In the genomic region with DNA sequence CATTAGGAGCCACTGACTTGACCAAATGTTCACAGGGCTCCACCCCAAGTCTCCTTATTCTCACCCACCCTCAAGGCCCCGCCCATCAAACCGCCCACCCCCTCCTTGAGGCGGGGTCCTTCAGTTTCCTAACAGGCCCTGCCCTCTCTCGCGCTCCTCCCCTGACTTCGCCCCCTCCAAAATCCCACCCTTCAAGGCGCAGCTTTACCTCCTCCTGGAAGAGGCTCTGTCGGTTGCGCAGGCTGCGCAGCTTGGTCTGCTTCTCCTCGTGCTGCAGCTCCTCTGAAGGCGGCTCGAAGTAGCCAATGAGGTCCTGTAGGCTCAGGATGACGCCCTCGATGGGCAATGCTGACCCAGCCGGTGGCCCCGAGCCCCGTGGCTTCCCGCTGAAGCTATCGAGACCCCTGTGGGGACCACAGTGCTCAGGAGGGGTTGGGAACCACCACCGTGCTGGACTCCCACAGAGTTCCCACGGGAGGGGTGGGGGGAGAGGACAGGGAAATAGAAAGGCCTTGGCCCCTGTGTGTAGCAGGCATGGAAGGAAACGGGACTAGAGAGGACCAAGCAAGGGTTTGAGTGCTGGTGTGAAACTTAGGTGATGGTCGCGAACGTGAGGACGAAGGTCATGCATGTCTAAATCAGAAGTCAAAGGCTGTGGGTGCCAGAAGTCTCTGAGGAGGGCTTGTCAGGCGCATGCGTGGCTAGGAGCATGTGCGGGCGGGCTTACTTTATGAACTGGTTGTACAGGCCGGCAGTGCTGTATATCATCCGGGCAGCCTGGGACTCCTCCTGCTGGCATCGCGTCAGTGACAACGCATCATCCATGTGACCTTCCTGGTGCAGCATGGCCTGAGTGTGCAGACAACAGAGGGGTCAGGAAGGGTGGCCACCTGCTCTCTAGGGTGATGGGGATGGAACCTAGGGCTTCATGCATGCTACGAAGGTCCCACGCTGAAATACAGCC, we compare ENCODE assay signal across 9 mouse cellular contexts. TPM values are rescaled to one million over a fixed set of nuclear protein-coding genes. Genes with fewer than 3 reads are reported as not detected.
A peak's percentile ranks its signal among the peaks of the same experiment; 100 is the strongest.
DNase-seq lines count a peak whose midpoint lies in the region; ATAC-seq and TF ChIP-seq lines count a peak whose summit lies in the region.
"Had no signal": no experiment of that assay in that cellular context is flagged by ENCODE, and none has a peak within 500 bp of the region (broad histone marks: within the 10 kb centered on the region; RNA-seq: fewer than 3 reads in every experiment).

No protein-coding gene starts in this region.

- no peak for TF ChIP-seq CTCF in lung, postnatal 0 days (IDR thresholded peaks at IDR 0.05)

- WGBS in embryonic facial prominence, embryonic 13.5 days = 28% methylated on average over 38 of the region's 38 CpGs
- WGBS in lung, postnatal 0 days = 25% methylated on average over 38 of the region's 38 CpGs

- H3K27ac ChIP-seq in embryonic facial prominence, embryonic 13.5 days = no peak overlapping the region; the same call in 1 of the 2 replicates
- no peak overlapping the region for H3K27ac ChIP-seq in lung, postnatal 0 days (ENCODE audit: low read length)

- peak; percentile 30 to 45 for DNase-seq in left cerebral cortex, adult 18-20 months (ENCODE audit: low spot score in 2 of 2)
- DNase-seq in left cerebral cortex, adult 11 months (ENCODE audit: low spot score) = no peak
- peak; percentile 52 to 57 for DNase-seq in heart, postnatal 10 days
- DNase-seq in kidney, postnatal 36 days = peak; percentile 49 to 60
- DNase-seq in lung, postnatal 0 days (ENCODE audit: low spot score) = peak; percentile 22
- peak; percentile 74 to 77 for DNase-seq in right cerebral cortex, postnatal 10 days (ENCODE audit: low spot score in 2 of 2)

- peak overlapping the region; percentile 61 for H3K9ac ChIP-seq in embryonic facial prominence, embryonic 13.5 days
- H3K9ac ChIP-seq in lung, postnatal 0 days (replicated peaks; ENCODE audit: low read depth) = no peak overlapping the region

- no peaks in the 10 kb centered on the region for H3K9me3 ChIP-seq in embryonic facial prominence, embryonic 13.5 days
- H3K9me3 ChIP-seq in lung, postnatal 0 days (ENCODE audit: low read length) = no peaks in the 10 kb centered on the region
- H3K9me3 ChIP-seq: G1E had no signal

- intact Hi-C loops in heart, postnatal 10 days (cut with DNase I) = no loop called here

- no peaks in the 10 kb centered on the region for H3K27me3 ChIP-seq in embryonic facial prominence, embryonic 13.5 days
- no peaks in the 10 kb centered on the region for H3K27me3 ChIP-seq in lung, postnatal 0 days (replicated peaks; ENCODE audit: insufficient read depth, low read length)

- peak overlapping the region; percentile 59 for H3K4me2 ChIP-seq in embryonic facial prominence, embryonic 13.5 days
- peak overlapping the region; percentile 25 for H3K4me2 ChIP-seq in lung, postnatal 0 days (replicated peaks; ENCODE audit: low read depth, low read length)

- ATAC-seq in embryonic facial prominence, embryonic 13.5 days (ENCODE audit: insufficient number of reproducible peaks, insufficient read depth, low FRiP score, low TSS enrichment, low read depth) = peak; percentile 57; the same call in 1 of the 2 replicates
- peak; percentile 58 for ATAC-seq in lung, postnatal 0 days
- no peak for ATAC-seq in erythroblast, adult 5-6 weeks (replicated peaks; ENCODE audit: low FRiP score, poor library complexity, severe bottlenecking)

- H3K4me3 ChIP-seq in embryonic facial prominence, embryonic 13.5 days = peak overlapping the region; percentile 30
- no peak overlapping the region for H3K4me3 ChIP-seq in lung, postnatal 0 days (ENCODE audit: low read depth, low read length)

- H3K4me1 ChIP-seq in embryonic facial prominence, embryonic 13.5 days = peaks cover 12% of the 10 kb centered on the region
- H3K4me1 ChIP-seq in lung, postnatal 0 days (ENCODE audit: insufficient read depth, low read depth, low read length) = no peaks in the 10 kb centered on the region

- no peak for TF ChIP-seq EP300 in lung, postnatal 0 days (IDR thresholded peaks at IDR 0.05)

- peaks cover 5% of the 10 kb centered on the region; the same call in 1 of the 2 replicates for H3K36me3 ChIP-seq in embryonic facial prominence, embryonic 13.5 days
- H3K36me3 ChIP-seq in lung, postnatal 0 days (ENCODE audit: insufficient read depth, low read length) = no peaks in the 10 kb centered on the region
- H3K36me3 ChIP-seq: G1E had no signal

RNA-seq across cellular contexts. Expression of gene Ryr1, which starts 15.7 kb away (rescaled TPM):
- total RNA-seq in left cerebral cortex, adult 18-20 months (2021) = 1 to 10 TPM; 6.5 to 8.9 TPM
- polyA plus RNA-seq in embryonic facial prominence, embryonic 13.5 days (2015; fragmentation: Nextera tagmentation; extraction: Ambion mirVana) = 2.3 and 3.3 TPM in 2 replicates
- under 1 TPM in 1 of 2 experiments, not detected in 1; 0.07 TPM for total RNA-seq in heart, postnatal 10 days (2021)
- 0.01 and 0.05 TPM in 2 replicates for polyA plus RNA-seq in lung, postnatal 0 days (2015; fragmentation: Nextera tagmentation; extraction: Ambion mirVana)
- 0.21 TPM in 1 of 2 replicates, not detected in the other for total RNA-seq in erythroblast, adult 5-6 weeks (2015; ENCODE audit: low replicate concordance)
- under 0.01 TPM in 1 of 2 replicates, not detected in the other for total RNA-seq in erythroblast, adult 5-6 weeks (2017; ENCODE audit: low replicate concordance)

RNA-seq across cellular contexts. Expression of gene Rasgrp4, which starts 25.4 kb away (rescaled TPM):
- 1 to 10 TPM; 1.4 TPM for total RNA-seq in left cerebral cortex, adult 18-20 months (2021)
- polyA plus RNA-seq in embryonic facial prominence, embryonic 13.5 days (2015; fragmentation: Nextera tagmentation; extraction: Ambion mirVana) = 1.3 and 1.8 TPM in 2 replicates
- total RNA-seq in heart, postnatal 10 days (2021) = 1 to 10 TPM; 1.1 to 2.1 TPM
- polyA plus RNA-seq in lung, postnatal 0 days (2015; fragmentation: Nextera tagmentation; extraction: Ambion mirVana) = 1.3 and 2.4 TPM in 2 replicates
- 3.5 and 23.4 TPM in 2 replicates for total RNA-seq in erythroblast, adult 5-6 weeks (2015; ENCODE audit: low replicate concordance)
- total RNA-seq in erythroblast, adult 5-6 weeks (2017; ENCODE audit: low replicate concordance) = 4.7 and 5.5 TPM in 2 replicates

RNA-seq across cellular contexts. Expression of gene Fam98c, which starts 46.8 kb away (rescaled TPM):
- 10 to 100 TPM; 33.8 to 40.2 TPM for total RNA-seq in left cerebral cortex, adult 18-20 months (2021)
- polyA plus RNA-seq in embryonic facial prominence, embryonic 13.5 days (2015; fragmentation: Nextera tagmentation; extraction: Ambion mirVana) = 16.0 and 17.6 TPM in 2 replicates
- 10 to 100 TPM; 13.7 to 15.4 TPM for total RNA-seq in heart, postnatal 10 days (2021)
- 35.7 and 40.2 TPM in 2 replicates for polyA plus RNA-seq in lung, postnatal 0 days (2015; fragmentation: Nextera tagmentation; extraction: Ambion mirVana)
- 2.1 and 4.6 TPM in 2 replicates for total RNA-seq in erythroblast, adult 5-6 weeks (2015; ENCODE audit: low replicate concordance)
- total RNA-seq in erythroblast, adult 5-6 weeks (2017; ENCODE audit: low replicate concordance) = 1.5 and 2.7 TPM in 2 replicates

Comparison
In these comparisons a context has a peak if more than half of its experiments do, and no peak if none do; other contexts are left out.
1. RNA of gene Ryr1, which starts 15.7 kb away (total RNA-seq): 6.5 to 8.9 TPM in left cerebral cortex, adult 18-20 months; 0.07 TPM in heart, postnatal 10 days and under 0.01 to 0.21 TPM in erythroblast, adult 5-6 weeks; every median in the first group is over 4 times any median in the second.